Mouse (Mus musculus) MEL (cell line): ENCODE results near the gene Gm6169. TPM values are rescaled to one million over a fixed set of nuclear protein-coding genes. Genes with fewer than 3 reads are reported as not detected.

ENCODE experiments used
- DNase-seq: peaks from one replicate; pipeline ENCODE4 v3.0.0; 2011; ENCODE audit warnings: low read depth, low spot score
- H3K27ac ChIP-seq: 2 replicates; pipeline ENCODE4 v1.5.1; 2012; ENCODE audit warnings: low read depth, mild to moderate bottlenecking, control low read depth, low read length, moderate library complexity; ENCODE audit not compliant: control insufficient read depth
- H3K27me3 ChIP-seq, 2 experiments: fragments of 150-350 bp in 1 of 2; sonication (generic) in 1 of 2; 2 replicates each; pipeline ENCODE4 v1.6.1; 2012; ENCODE audit warnings: low read length in 2 of 2, mild to moderate bottlenecking in 2 of 2, improper control_type of control experiment in 1 of 2, moderate library complexity in 1 of 2; ENCODE audit not compliant: insufficient read depth in 2 of 2, control insufficient read depth in 1 of 2
- H3K36me3 ChIP-seq, 2 experiments: 2 replicates each; pipeline ENCODE4 v1.6.1; 2012 to 2014; ENCODE audit warnings: low read length in 2 of 2, improper control_type of control experiment in 1 of 2, inconsistent platforms in 1 of 2, mild to moderate bottlenecking in 1 of 2; ENCODE audit not compliant: insufficient read depth in 2 of 2, control insufficient read depth in 1 of 2
- H3K4me1 ChIP-seq, 2 experiments: fragments of 150-350 bp in 1 of 2; sonication (generic) in 1 of 2; 2 replicates each; pipeline ENCODE4 v1.6.1; 2012; ENCODE audit warnings: low read length in 2 of 2, improper control_type of control experiment in 1 of 2, mild to moderate bottlenecking in 1 of 2; ENCODE audit not compliant: insufficient read depth in 2 of 2, control insufficient read depth in 1 of 2
- H3K4me3 ChIP-seq, 2 experiments: fragments of 150-350 bp in 1 of 2; sonication (generic) in 1 of 2; 2 replicates each; pipeline ENCODE4 v1.5.1; 2012; ENCODE audit warnings: low read depth in 2 of 2, low read length in 2 of 2, mild to moderate bottlenecking in 2 of 2, moderate library complexity in 2 of 2, control low read depth in 1 of 2, improper control_type of control experiment in 1 of 2; ENCODE audit not compliant: control insufficient read depth in 1 of 2, insufficient read depth in 1 of 2
- H3K79me2 ChIP-seq: 2 replicates; pipeline ENCODE4 v1.6.1; 2012; ENCODE audit warnings: mild to moderate bottlenecking, low read length, moderate library complexity; ENCODE audit not compliant: control insufficient read depth, poor library complexity, insufficient read depth
- H3K9ac ChIP-seq: 2 replicates; pipeline ENCODE4 v1.6.1; 2012; ENCODE audit warnings: low read depth, mild to moderate bottlenecking, control low read depth, low read length, moderate library complexity; ENCODE audit not compliant: control insufficient read depth, poor library complexity, severe bottlenecking
- H3K9me3 ChIP-seq: fragments of 150-350 bp; sonication (generic); replicated peaks from 2 replicates; pipeline ENCODE4 v1.6.1; 2012; ENCODE audit warnings: mild to moderate bottlenecking, low read length, improper control_type of control experiment, moderate library complexity; ENCODE audit not compliant: insufficient read depth
- BHLHE40 ChIP-seq: IDR thresholded peaks from 2 replicates; pipeline ENCODE4 v1.6.1; 2012; ENCODE audit warnings: low read depth, mild to moderate bottlenecking, inconsistent platforms, low read length, improper control_type of control experiment, borderline replicate concordance
- JUND ChIP-seq: IDR thresholded peaks from 2 replicates; pipeline ENCODE4 v1.6.1; 2011; ENCODE audit warnings: low read depth, mild to moderate bottlenecking, improper control_type of control experiment, low read length
- KAT2A ChIP-seq: conservative IDR thresholded peaks from 2 replicates; pipeline ENCODE4 v1.6.1; 2012; ENCODE audit warnings: low read depth, low read length, improper control_type of control experiment, inconsistent platforms
- MEF2A ChIP-seq: IDR thresholded peaks from 2 replicates; pipeline ENCODE4 v1.6.1; 2014; ENCODE audit warnings: low read depth, mild to moderate bottlenecking, inconsistent platforms, low read length, improper control_type of control experiment; ENCODE audit not compliant: poor library complexity, insufficient replicate concordance, severe bottlenecking; ENCODE audit errors: extremely low read depth
- MXI1 ChIP-seq: IDR thresholded peaks from 2 replicates; pipeline ENCODE4 v1.6.1; 2011; ENCODE audit warnings: mild to moderate bottlenecking, low read depth, low read length, improper control_type of control experiment
- MYB ChIP-seq: IDR thresholded peaks from 2 replicates; pipeline ENCODE4 v1.6.1; 2011; ENCODE audit warnings: mild to moderate bottlenecking, low read depth, low read length, improper control_type of control experiment
- NELFE ChIP-seq: IDR thresholded peaks from 2 replicates; pipeline ENCODE4 v1.6.1; 2011; ENCODE audit warnings: low read depth, low read length, improper control_type of control experiment
- NRF1 ChIP-seq: IDR thresholded peaks from 2 replicates; pipeline ENCODE4 v1.6.1; 2014; ENCODE audit warnings: low read depth, mild to moderate bottlenecking, inconsistent platforms, low read length, improper control_type of control experiment, moderate library complexity; ENCODE audit not compliant: poor library complexity, insufficient read depth, severe bottlenecking
- POLR2A ChIP-seq, 2 experiments: IDR thresholded peaks; 2 replicates each; pipeline ENCODE4 v1.6.1; 2011 to 2012; ENCODE audit warnings: low read length in 2 of 2, mild to moderate bottlenecking in 2 of 2, control low read depth in 1 of 2, improper control_type of control experiment in 1 of 2, low read depth in 1 of 2, moderate library complexity in 1 of 2; ENCODE audit not compliant: control insufficient read depth in 1 of 2, insufficient read depth in 1 of 2, poor library complexity in 1 of 2
- POLR2AphosphoS2 ChIP-seq: IDR thresholded peaks from 2 replicates; pipeline ENCODE4 v1.6.1; 2011; ENCODE audit warnings: low read length, improper control_type of control experiment
- POLR2AphosphoS5 ChIP-seq: IDR thresholded peaks from 2 replicates; pipeline ENCODE4 v1.6.1; 2012; ENCODE audit warnings: low read depth, borderline replicate concordance, mild to moderate bottlenecking, inconsistent platforms, low read length, moderate library complexity, mixed read lengths
- SIN3A ChIP-seq: IDR thresholded peaks from 2 replicates; pipeline ENCODE4 v1.6.1; 2012; ENCODE audit warnings: low read length, improper control_type of control experiment, inconsistent platforms
- TAL1 ChIP-seq: IDR thresholded peaks from 2 replicates; pipeline ENCODE4 v1.6.1; 2012; ENCODE audit warnings: mild to moderate bottlenecking, inconsistent platforms, low read length, moderate library complexity, mixed read lengths
- ZC3H11A ChIP-seq: IDR thresholded peaks from 2 replicates; pipeline ENCODE4 v1.6.1; 2012; ENCODE audit warnings: low read depth, mild to moderate bottlenecking, inconsistent platforms, low read length, improper control_type of control experiment
- polyA plus RNA-seq, 2 experiments: library from polyadenylated mRNA; stranded (reverse) in 1 of 2; unstranded in 1 of 2; fragments of >175 nt in 1 of 2; fragments of >200 nt in 1 of 2; gene quantifications; 2 replicates each; pipeline versions ENCODE4 v1.2.1 to v1.2.4; 2012; ENCODE audit warnings: low replicate concordance in 2 of 2, low read depth in 1 of 2; ENCODE audit not compliant: insufficient read length in 2 of 2, insufficient read depth in 1 of 2, missing spikeins in 1 of 2
- total RNA-seq: library from RNA; depleted of rRNA; stranded (reverse); fragments of 300-350 nt; gene quantifications from 2 replicates; pipeline ENCODE4 v1.2.3, GENCODE M21; 2012

Gm6169 gene
- total and polyA plus RNA-seq, 3 experiments = 1.9 to 3.6 TPM; not detected in 1

GRCm38 (mm10) chr13:97068151-97068550, 30.9 kb downstream of the Gm6169 start:
- Histone ChIP-seq H3K9me3 (no peaks in the 10 kb centered on the region), H3K27me3 (no peaks in the 10 kb centered on the region), H3K27ac (no peak overlapping the region), H3K4me1 (peaks cover 0 to 2% of the 10 kb centered on the region in 2 experiments; a peak in 1 of 4 replicates), H3K9ac (no peak overlapping the region), H3K79me2 (no peaks in the 10 kb centered on the region), H3K36me3 (peaks cover 0 to 4% of the 10 kb centered on the region in 2 experiments; a peak in 1 of 4 replicates), H3K4me3 (no peak overlapping the region)
- TF ChIP-seq NELFE = no peak
- no peak for DNase-seq

GRCm38 (mm10) chr13:97067691-97068090, 31.3 kb downstream of the Gm6169 start:
- Histone ChIP-seq H3K9ac (no peak overlapping the region), H3K9me3 (no peaks in the 10 kb centered on the region), H3K4me1 (peaks cover 0 to 2% of the 10 kb centered on the region in 2 experiments; a peak in 1 of 4 replicates), H3K27me3 (no peaks in the 10 kb centered on the region), H3K36me3 (peaks cover 0 to 4% of the 10 kb centered on the region in 2 experiments; a peak in 1 of 4 replicates), H3K79me2 (no peaks in the 10 kb centered on the region), H3K4me3 (no peak overlapping the region), H3K27ac (no peak overlapping the region)
- no peak for DNase-seq
- TF ChIP-seq BHLHE40 (no peak), SIN3A (no peak), MXI1 (no peak), POLR2A (IDR thresholded peaks at IDR 0.05; ENCODE audit: control insufficient read depth in 1 of 2, insufficient read depth in 1 of 2, low read depth in 1 of 2, low read length in 2 of 2, poor library complexity in 1 of 2) (no peak), POLR2AphosphoS2 (no peak), KAT2A (no peak), POLR2AphosphoS5 (no peak), JUND (no peak), TAL1 (no peak), MEF2A (no peak), MYB (no peak), ZC3H11A (no peak), NRF1 (no peak)
